Mouse (Mus musculus): Measurements from ENCODE around the gene Rplp0.
"Not testable (repeated sequence)": the region's sequence is repeated elsewhere in the genome, so short reads cannot be mapped to it uniquely, and the experiment has no call there.

The Rplp0 gene

GRCm38 (mm10) chr5:115551386-115551785, 7.9 kb upstream of the Rplp0 start:
- no peak for DNase-seq (ENCODE audit: low spot score)

DNA sequence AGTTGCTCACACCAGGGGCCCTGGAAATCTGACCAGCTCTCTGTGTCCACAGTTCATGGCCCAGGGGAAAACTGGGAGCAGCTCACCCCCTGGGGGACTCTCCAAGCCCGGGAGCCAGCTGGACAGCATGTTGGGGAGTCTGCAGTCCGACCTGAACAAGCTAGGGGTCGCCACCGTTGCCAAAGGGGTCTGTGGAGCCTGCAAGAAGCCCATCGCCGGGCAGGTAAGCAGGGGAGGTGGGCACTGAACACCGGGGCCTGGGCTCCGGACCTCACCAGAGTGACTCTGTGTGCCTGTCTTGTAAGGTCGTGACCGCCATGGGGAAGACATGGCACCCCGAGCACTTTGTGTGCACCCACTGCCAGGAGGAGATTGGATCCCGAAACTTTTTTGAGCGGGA, 7.5 kb upstream of the Rplp0 start:
- no peak for DNase-seq (ENCODE audit: low spot score)

DNA sequence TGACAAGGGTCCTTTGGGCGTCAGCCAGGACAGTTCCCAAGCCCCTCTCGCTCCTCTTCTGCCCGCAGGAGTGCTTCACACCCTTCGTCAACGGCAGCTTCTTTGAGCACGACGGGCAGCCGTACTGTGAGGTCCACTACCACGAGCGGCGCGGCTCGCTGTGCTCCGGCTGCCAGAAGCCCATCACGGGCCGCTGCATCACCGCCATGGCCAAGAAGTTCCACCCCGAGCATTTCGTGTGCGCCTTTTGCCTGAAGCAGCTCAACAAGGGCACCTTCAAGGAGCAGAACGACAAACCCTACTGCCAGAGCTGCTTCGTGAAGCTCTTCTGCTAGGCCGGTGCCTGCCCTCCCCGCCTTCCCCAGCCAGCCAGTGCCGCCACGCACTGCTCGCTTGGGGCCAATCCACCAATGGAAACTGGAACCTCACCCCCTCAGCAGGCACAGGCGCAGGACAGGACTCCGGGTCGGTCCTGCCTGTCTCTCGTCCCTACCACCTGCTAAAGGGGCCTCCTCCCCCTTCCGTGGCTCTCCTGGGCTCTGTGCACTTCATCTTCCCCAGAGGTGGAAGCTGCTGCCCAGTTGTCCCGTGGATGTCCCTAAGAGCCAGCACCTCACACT, 5.4 kb upstream of the Rplp0 start:
- DNase-seq (ENCODE audit: low spot score): no peak

GRCm38 (mm10) chr5:115554536-115555291, 4.6 kb upstream of the Rplp0 start:
- no peak for DNase-seq (ENCODE audit: low spot score)

- DNase-seq (ENCODE audit: low spot score): no peak
These were observed 3.0 kb upstream of the Rplp0 start for GRCm38 (mm10) chr5:115556217-115556616.

GRCm38 (mm10) chr5:115558182-115558794, 979 bp upstream of the Rplp0 start:
- no peak for DNase-seq (ENCODE audit: low spot score)

- DNase-seq (ENCODE audit: low spot score): no peak
These were observed 1.2 kb downstream of the Rplp0 start for GRCm38 (mm10) chr5:115560336-115560905.

DNA sequence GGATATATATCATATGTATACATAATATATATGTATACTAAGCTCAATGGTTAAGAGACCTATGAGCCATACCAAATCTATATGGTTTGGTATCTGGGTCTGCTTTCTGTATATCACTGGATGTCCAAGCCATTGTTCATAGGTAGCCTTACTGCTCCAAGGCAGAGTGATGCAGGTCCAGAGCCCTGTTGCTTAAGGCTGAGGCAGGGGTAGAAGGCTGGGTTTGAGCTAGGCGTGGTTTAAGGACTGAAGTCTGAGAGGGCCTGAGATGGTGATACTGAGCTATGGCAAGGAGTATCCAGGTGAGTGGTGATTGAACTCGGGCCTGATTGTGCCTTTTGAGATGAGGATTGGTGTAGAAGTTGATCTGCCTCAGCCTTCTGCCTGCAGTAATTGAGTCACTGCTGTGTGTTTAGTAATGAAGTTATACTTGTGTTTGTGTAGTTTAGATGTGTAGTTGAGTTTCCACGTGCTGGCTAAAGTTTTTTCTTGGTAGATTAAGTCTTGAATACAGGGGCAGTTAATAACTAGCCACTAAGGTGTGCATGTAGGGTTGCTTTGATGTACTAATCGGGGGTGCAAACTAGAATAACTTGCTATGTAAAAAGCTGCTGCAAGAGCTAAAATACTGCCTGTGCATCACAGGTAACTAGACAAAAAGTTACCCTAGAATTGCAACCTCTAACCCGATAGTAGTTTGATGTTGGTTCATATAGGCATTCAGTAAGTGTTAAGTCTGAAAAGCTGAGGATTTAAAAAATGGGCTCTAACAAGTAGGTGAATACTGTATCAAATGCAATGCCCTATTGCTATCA, 4.7 kb downstream of the Rplp0 start:
- no peak for DNase-seq (ENCODE audit: low spot score)

- no peak for DNase-seq (ENCODE audit: low spot score)
These were observed 5.6 kb downstream of the Rplp0 start, which contains the start of gene Gcn1l1 for GRCm38 (mm10) chr5:115564737-115565393. TSS of gene Gcn1l1 (plus strand) at chr5:115565254.

DNA sequence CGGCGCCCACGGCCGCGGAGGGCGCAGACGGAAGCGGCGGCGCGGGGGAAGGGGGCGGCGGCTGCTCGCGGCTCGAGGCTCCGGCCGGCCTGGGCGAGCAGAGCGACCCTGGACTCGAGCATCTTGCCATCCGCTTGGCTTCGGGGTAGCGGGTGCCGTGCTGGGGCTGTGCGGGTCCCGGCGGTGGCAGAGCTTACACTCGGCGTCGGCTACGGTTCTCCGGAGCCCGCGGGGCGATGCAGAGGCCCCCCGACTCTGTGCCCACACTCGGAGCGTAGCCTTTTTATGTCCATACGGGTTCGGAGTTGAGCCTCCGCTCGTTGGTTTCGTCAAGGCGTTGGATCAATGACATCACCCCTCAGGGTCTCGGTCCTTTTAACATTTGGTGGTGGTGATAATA, 6.1 kb downstream of the Rplp0 start:
- no peak for DNase-seq (ENCODE audit: low spot score)

DNA sequence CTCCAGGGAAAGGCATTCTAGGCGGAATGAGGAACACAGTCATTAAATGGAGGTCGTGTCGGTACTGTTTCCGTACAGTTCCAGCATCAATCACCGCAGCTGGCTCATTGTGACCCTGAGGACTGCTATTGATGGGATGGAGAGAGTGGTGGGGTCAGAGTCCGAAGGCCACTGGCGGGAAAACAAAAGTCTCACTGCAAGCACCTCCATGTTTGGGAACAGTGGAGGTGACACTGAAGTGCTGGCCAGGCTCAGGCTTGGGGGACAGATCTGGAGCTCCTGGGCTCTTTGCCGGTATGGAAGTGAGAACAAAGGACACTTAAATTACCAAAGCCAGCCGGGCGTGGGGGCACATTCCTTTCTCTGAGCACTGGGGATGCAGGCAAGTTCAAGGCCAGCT, 9.4 kb downstream of the Rplp0 start:
- DNase-seq (ENCODE audit: low spot score): no peak

DNA sequence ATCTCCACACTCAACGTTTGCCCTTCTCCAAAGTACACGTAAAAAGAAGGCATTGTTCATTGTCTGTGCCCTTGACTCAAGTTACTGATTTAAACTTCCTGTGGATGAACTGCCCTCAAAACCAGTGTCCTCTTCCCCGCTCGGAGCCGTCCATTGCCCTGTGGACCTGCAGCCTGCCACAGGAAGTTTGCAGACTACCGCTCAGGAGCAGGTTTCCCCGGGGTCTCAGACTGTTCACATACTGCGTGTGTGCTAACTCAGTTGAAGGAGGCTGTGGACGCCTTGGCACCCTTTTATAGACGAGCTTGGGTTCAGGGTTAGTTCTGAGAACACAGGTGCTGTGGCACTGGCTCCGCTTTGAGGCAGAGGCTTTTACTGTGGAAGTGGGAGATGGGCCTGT, 10.0 kb downstream of the Rplp0 start:
- DNase-seq (ENCODE audit: low spot score): no peak

DNA sequence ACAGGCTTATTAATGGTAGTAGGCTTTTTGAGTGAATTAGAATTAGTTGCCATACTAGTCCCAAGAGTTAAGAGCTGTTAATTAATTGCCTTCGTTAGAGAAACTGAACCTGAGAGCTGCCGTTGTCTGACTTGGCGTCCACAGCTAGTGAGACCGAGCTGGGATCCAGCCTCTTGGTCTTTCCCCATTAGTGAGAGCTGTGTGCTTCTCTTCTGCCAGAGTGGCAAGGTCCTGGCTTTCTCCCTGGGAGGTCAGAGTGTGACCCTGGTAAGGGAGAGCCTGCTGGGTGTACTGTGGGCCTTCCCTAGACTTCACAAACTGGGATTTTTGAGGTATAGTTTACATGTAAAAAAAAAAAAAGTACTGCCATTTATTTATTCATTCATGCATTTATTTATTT, 10.5 kb downstream of the Rplp0 start:
- no peak for DNase-seq (ENCODE audit: low spot score)

DNA sequence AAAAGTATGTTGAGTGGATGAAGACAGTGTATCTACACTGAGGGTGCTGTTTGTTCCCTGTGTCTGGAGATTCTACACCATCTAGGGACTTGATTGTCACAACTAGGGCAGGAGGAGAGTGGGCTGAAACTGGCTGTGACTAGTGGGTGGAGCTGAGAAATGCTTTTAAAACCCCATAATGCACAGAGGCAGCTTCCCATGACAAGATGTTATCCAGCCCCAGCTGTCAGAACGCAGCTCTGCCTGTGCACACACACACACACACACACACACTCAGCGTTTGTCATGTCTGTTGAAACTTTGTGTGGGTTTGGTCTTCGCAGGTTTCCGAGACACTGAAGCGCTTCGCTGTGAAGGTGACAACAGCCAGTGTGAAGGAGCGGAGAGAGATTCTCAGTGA, 11.8 kb downstream of the Rplp0 start:
- no peak for DNase-seq (ENCODE audit: low spot score)

DNA sequence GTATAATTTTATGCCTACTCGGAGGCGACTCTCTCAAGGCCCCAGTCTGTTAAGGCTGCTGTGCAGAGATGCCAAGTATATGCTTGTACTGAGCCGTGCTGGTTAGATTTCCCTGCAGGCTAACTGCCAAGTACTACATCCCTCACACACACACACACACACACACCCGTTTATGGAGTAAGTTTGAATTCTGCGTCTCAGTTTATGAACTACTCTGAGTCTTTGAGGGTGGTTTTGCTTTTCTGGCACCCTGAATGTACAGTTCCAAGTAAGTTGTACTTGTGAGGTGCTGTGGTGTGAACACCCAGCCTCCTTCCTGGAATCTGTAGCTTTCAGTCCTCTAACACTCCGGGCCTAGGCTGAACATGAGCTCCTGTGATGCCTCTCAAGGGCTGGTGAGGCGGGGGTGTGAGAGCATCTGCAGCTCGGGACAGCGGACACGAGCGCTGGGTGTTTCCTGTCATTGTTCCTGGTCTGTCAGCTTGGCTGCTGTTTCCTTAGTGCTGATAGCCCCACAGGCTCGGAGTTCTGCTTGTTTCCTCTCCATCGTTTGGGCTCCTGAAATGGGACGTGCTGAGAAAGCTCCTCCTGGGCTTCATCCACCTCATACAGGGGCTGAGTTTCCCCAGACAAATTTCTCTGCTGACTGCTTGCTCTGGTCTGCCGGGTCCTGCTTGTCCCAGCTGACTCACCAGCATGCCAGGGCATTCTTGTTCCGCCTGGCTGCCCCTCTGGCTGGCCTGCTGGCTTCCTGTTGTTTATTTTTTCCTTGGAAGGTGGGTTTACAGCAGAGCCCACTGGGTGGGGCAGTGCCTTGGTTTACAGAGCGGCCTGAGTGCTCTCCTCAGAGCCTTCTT, 13.6 kb downstream of the Rplp0 start:
- DNase-seq (ENCODE audit: low spot score): no peak

GRCm38 (mm10) chr5:115574992-115575391, 15.7 kb downstream of the Rplp0 start:
- DNase-seq (ENCODE audit: low spot score): no peak

- not testable (repeated sequence) for DNase-seq (ENCODE audit: low spot score)
These were observed 18.4 kb downstream of the Rplp0 start for GRCm38 (mm10) chr5:115577686-115578085.

- DNase-seq (ENCODE audit: low spot score): no peak
These were observed 19.7 kb downstream of the Rplp0 start for GRCm38 (mm10) chr5:115578922-115579321.

DNA sequence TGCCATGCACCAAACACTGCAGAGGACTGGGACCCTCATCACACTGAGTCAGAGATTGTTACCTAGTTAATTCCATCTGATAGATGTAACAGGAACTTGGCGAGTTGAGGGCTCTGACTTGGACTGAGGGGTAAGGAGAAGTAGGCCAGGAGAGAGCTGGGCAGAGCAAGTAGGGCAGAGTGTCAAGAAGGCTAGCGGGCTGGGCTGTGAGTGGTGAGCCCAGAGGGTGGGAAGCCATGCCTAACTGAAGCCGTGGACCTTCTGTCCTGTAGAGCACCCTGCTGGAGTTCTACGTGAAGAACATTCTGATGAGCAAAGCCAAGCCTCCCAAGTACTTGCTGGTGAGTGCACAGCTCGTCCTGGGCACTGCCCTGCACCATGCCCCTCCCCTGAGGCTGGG, 20.1 kb downstream of the Rplp0 start:
- DNase-seq (ENCODE audit: low spot score): no peak

GRCm38 (mm10) chr5:115580229-115581001, 21.1 kb downstream of the Rplp0 start:
- no peak for DNase-seq (ENCODE audit: low spot score)
